Mouse (Mus musculus) CH12F3 (cell line): ENCODE measurements at regions not wholly inside any gene's neighbourhood (a gene's known extent, or its start where the extent isn't known, plus 50 kb on each side); places are given as distances from the start of the nearest gene placed in this dataset.
"Not testable (repeated sequence)": the region's sequence is repeated elsewhere in the genome, so short reads cannot be mapped to it uniquely, and the experiment has no call there.

ENCODE experiments used
- in situ Hi-C: fragments of 300-500 bp; cut with MboI; formaldehyde crosslinking; loops from 2 replicates; pipeline ENCODE4 v1.14.3; 2020; ENCODE audit warnings: low sequenced_read_pairs

GRCm38 (mm10) chr12:117379103-117379850 lies 137.0 kb upstream of the Rapgef5 start:
- in situ Hi-C loops: no loop called here

GRCm38 (mm10) chr12:117380836-117381235 lies 135.4 kb upstream of the Rapgef5 start:
- in situ Hi-C loops: no loop called here

DNA sequence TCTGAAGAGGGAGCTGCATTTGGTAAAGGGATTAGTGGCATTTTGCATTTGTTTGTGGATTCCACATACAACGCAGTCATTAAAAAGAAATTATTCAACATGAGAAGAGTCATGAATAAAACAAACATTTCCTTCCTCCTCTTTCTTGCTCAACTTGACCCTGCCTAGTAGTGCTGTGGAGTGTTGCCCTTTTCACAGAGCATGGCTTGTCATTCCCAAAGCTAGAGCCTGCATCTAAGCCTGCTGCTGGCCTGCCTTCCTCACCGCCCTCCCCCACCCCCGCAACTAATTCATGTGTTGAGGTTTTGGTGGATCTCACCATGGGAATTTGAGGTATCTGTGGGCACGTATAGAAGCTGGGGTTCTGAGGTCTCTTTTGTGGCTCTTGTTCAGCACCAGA lies 133.6 kb upstream of the Rapgef5 start:
- in situ Hi-C loops: not testable (repeated sequence)

DNA sequence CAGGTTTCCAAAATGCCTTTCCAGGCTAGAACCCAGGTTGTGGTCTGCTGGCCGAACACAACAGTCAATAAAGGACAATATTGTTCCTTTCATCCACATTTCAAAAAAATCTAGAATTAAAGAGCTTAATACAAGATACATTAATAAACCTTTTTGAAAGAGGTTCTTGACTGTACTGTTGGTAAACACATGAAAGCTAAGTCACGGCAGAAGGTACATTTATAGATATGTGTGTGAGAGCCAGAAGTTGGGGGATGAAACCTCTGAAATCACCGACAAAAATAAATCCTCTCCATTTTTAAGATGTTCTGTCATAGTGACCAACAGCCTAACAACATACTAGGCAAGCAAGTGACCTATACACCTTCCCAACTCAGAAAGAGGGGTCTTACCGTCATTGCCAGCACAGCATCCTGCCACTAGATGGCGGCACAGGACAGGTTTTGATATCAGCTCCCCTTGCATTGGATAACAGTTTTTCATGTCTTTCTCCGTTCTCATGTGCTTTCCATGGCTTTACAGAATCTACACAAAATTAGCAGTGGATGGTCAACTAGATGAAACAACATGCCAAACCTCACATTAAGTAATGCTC lies 131.1 kb upstream of the Rapgef5 start:
- in situ Hi-C loops: no loop called here

DNA sequence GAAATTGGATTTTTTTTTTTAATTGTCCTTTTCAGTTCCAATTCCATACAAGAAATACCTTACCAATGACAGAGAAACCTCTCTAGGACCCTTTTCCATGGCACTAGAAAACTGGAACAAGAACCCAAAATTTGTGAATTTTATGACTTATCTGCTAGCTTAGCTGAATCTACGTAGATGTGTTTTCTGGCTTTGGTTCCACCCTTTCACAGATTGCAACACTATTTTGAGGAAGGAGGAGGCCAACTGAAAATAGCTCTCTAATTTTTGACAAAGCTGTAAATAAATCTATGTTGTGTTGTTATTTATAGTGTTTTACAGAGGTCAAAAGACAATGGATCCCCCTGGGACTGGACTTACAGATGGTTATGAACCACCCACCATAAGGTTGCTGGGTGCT lies 130.6 kb upstream of the Rapgef5 start:
- in situ Hi-C loops: no loop called here

DNA sequence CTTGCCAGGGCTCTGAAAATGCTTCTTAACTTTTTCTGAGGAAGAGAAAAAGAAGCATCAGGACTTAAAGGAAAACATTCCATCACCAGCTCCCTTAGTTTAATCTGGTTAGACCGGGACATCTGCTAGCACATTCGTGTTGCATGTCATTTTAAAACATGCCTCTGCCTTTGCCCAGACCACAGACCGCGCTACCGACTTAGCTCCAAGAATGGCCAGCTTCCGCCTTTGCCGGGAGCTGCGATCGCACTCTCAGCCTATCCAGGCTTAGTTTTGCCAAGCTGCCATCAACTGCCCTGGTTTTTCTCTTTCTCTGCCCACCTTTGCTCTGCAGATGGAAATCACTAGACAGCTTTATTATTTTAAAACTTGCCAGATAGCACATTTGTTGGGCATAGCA lies 129.3 kb upstream of the Rapgef5 start:
- in situ Hi-C loops: no loop called here

DNA sequence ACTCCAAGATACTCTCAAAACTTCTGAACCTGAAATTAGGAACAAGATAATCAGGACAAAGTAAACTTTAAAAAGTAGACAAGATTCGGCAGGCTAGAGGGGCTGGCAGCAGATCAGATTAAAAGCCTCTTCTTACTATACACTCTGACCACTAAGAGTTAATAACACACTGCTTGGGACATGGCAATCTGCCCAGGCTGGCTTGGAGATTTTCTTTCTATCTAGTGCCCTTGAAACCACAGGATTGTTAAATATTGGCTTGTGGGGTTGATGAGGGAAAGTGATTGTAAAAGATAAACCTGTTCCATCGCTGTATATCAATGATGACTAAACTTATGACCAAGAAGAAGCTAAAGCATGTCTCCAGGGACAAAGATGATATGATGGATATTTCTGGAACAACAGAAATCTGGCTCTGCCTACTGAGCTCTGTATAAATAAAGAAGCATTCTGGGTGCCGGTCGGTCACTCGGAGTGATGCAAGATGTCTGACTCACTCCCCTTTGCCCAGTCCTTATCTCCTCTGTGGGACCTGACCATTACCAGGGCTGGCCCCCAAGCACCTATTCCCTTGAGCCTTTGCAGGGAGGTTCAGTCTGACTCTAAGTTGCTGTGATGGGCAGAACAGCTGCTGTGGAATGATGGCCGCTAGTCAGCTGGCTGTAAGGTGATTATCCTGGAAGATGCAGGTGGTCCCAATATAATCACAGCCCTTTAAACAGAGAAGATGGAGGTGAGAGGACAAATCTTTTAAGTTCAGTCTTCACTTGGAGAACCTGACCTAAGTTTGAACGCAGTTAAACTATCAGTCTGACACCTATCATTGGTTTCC lies 126.5 kb upstream of the Rapgef5 start:
- in situ Hi-C loops: no loop called here

DNA sequence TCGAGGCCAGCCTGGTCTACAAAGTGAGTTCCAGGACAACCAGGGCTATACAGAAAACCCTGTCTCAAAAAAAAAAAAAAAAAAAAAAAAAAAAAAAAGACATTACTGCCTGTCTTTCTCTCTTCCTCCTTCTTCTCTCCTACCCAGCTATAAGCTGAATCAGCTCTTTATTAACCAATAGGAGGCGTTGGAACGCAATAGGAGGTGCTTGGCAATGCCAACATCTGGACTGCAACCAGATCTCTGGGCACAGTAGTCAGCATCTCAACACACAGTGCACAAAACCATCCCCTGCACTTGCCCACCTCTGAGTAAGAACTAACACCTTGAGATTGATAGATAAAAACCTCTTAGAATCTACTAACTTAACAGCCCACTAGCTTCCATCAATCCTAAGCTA lies 118.8 kb upstream of the Rapgef5 start:
- in situ Hi-C loops: no loop called here

- in situ Hi-C loops: loop anchor here (10.0 to 25.0 kb wide), 2 partner anchors 184 to 361 kb away; no protein-coding TSS in a partner anchor
These were observed 112.6 kb upstream of the Rapgef5 start for GRCm38 (mm10) chr12:117403513-117404156.

DNA sequence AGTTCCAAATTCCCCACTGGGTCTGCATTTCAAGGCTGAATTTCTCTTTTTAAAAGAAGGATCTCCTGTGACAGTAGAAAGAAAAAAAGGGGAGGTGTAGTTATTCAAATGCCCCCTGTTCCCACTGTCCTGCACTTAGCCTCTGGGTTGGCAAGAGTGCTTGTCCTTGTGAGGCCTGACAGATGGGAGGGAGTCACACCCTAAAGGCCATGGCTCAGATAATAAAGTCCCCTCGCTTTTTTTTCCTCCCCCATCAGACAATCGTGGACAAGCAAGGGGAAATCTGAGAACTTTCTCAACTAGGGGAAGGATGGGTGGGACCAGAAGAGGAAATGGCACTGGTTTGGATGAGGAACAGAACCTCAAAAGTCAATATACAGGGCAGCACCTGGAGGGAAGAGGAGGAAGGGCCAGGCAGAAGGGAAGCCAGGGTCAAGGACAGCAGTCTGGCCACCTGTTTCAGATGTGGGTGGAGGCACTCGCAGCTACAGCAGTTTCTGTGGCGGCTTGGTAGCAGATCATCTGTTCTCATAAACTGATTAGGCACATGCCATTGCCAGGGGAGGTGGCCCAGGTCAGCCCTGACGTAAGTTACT lies 112.0 kb upstream of the Rapgef5 start:
- in situ Hi-C loops: loop anchor here (10.0 to 25.0 kb wide), 2 partner anchors 183 to 361 kb away; no protein-coding TSS in a partner anchor

DNA sequence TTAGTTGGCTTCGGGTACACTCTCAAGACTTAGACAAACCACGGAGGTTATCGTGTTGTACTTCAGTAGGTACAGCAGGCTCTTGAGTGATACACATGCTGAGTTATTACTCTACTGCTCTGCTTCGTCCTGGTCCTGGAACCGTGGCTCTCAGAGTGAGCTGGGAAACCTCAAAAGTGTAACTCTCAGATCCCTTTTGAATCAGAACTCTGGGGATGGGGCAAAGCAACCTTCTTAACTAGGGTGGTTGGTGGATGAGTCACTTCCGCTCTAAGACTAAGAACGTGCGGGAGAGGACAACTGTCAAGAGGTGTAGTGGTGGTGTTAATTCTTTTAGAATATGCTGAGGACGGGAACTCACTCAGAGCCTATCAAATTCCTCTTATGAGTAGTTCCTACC lies 109.4 kb upstream of the Rapgef5 start:
- in situ Hi-C loops: loop anchor here (10.0 to 25.0 kb wide), 2 partner anchors 180 to 358 kb away; no protein-coding TSS in a partner anchor

DNA sequence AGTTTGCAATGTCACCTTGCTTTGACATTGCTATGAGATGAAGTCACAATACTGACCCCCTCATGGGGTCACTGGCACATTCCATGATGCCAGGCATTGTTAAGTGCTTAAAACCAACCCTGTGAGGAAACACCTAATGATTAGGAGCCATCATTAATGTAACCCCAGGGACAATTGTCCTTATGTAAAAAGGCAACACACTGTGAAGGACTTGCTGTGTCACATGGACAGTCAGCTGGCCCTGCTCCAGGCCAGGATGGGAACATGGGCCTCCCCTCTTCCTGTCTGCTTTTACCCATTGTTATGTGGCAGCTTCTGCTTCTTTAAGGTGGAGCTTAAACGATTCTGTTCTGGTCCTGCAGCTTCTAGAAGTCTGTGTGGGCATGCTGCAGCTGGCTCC lies 105.7 kb upstream of the Rapgef5 start:
- in situ Hi-C loops: loop anchor here (25.0 kb wide), 1 partner anchor 177 kb away; no protein-coding TSS in a partner anchor

- in situ Hi-C loops: loop anchor here (25.0 kb wide), 1 partner anchor 175 kb away; no protein-coding TSS in a partner anchor
These were observed 104.0 kb upstream of the Rapgef5 start for GRCm38 (mm10) chr12:117412257-117412656.

DNA sequence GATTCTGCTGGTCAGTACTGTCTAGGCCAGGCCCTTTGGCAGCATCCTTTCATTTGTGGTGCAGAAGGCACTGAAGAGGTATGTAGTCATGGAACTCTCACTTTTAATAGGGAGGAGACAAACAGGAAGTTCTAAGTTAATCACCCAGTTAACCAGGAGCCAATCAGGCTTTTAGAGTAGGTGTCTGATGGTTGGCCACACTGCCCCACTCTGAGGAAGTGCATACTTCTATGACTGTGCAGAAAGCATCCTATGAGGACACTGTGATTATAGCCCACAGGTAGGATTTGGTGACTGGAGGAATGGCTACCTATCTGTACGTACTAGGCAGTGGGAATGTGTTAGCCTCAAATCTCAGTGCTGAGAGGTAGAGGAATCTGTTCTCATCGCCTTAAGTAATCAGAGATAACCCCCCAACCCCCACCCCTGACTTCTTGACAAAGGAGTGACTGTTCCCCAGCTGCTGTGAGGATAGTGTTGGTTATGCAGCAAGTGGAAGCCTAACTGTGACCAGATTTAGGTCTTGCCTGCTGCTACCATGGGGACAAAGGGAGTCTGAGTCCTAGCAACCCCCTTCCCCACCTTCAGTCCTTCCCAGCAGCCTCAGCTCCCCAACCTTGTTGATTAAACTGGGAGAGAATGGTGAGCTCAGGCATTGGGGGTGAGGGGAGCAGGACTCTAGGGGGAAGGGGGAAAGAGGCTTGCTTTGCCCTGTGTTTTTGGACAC lies 103.3 kb upstream of the Rapgef5 start:
- in situ Hi-C loops: loop anchor here (25.0 kb wide), 1 partner anchor 174 kb away; no protein-coding TSS in a partner anchor

DNA sequence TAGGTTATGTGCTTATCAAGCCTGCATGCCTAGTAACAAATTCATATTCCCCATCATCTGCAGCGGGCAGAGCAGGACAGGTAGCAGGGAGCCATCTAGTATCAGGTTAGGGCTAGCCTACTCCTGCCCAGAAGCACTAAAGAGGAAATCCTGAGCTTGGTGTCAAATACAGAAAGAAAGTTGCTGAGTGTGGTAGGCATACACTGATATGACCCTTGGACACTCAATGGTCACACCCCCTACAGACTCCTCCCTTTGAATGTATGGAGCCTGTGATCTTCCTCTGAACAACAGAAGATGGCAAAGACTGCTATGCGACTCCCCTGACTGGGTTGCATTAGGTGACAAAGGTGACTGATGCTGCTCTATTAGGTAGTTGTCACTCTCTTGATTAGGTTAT lies 102.3 kb upstream of the Rapgef5 start:
- in situ Hi-C loops: loop anchor here (25.0 kb wide), 1 partner anchor 173 kb away; no protein-coding TSS in a partner anchor

DNA sequence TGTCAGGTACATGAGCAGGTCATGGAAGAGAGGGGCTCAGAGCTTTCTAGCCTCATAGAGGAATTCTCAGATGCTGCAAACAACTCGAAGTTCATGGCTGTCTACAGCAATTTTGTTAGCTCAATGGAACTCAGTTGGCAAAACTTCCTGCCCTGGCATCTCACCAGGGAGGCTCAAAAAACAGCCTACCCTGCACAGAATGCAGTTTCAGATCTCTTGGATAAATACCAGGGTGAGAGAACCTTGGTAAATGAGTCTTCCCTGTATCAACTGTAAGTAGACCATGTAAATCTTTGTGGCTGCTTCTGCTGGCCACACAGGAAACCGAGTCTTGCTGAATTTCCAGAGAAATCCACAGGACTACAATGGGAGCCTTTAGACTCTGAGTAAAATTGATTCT lies 101.1 kb upstream of the Rapgef5 start:
- in situ Hi-C loops: loop anchor here (25.0 kb wide), 1 partner anchor 172 kb away; no protein-coding TSS in a partner anchor

- in situ Hi-C loops: loop anchor here (25.0 kb wide), 1 partner anchor 169 kb away; no protein-coding TSS in a partner anchor
These were observed 98.3 kb upstream of the Rapgef5 start for GRCm38 (mm10) chr12:117417991-117418390.

- in situ Hi-C loops: loop anchor here (25.0 kb wide), 1 partner anchor 165 kb away; no protein-coding TSS in a partner anchor
These were observed 93.8 kb upstream of the Rapgef5 start for GRCm38 (mm10) chr12:117422315-117422978.
